Mouse (Mus musculus): Measurements from ENCODE around the gene Sgtb.

Gene Sgtb

GRCm38 (mm10) chr13:104109288-104109815, at the start of gene Sgtb, which contains the start of gene Nln:
Gene Sgtb (plus strand): TSS chr13:104109741.
Gene Nln (minus strand): TSS chr13:104109614.
- peak; percentile 73 to 82 for DNase-seq

- DNase-seq: no peak
Measured at GRCm38 (mm10) chr13:104060231-104060630, 49.3 kb upstream of the Sgtb start.

- no peak for DNase-seq
Measured at GRCm38 (mm10) chr13:104061975-104062750, 47.4 kb upstream of the Sgtb start.

- DNase-seq: no peak
Measured at GRCm38 (mm10) chr13:104063061-104063460, 46.5 kb upstream of the Sgtb start.

- DNase-seq: no peak
Measured at GRCm38 (mm10) chr13:104065649-104066347, 43.7 kb upstream of the Sgtb start.

GRCm38 (mm10) chr13:104069216-104069615, 40.3 kb upstream of the Sgtb start:
- DNase-seq: no peak

- DNase-seq: no peak
Measured at GRCm38 (mm10) chr13:104070703-104071102, 38.8 kb upstream of the Sgtb start.

GRCm38 (mm10) chr13:104072351-104072750, 37.2 kb upstream of the Sgtb start:
- no peak for DNase-seq

GRCm38 (mm10) chr13:104074230-104074629, 35.3 kb upstream of the Sgtb start:
- no peak for DNase-seq

- peak in 1 of 2 experiments; percentile 12 for DNase-seq
Measured at GRCm38 (mm10) chr13:104074731-104075130, 34.8 kb upstream of the Sgtb start.

- DNase-seq: no peak
Measured at GRCm38 (mm10) chr13:104076993-104077392, 32.5 kb upstream of the Sgtb start.

GRCm38 (mm10) chr13:104082504-104082903, 27.0 kb upstream of the Sgtb start:
- DNase-seq: no peak

GRCm38 (mm10) chr13:104084600-104084999, 24.9 kb upstream of the Sgtb start:
- DNase-seq: no peak

GRCm38 (mm10) chr13:104089387-104089786, 20.2 kb upstream of the Sgtb start:
- DNase-seq: peak; percentile 44 to 48

- no peak for DNase-seq
Measured at GRCm38 (mm10) chr13:104091734-104092133, 17.8 kb upstream of the Sgtb start.

GRCm38 (mm10) chr13:104094531-104095385, 14.8 kb upstream of the Sgtb start:
- DNase-seq: no peak

- no peak for DNase-seq
Measured at GRCm38 (mm10) chr13:104095955-104096354, 13.6 kb upstream of the Sgtb start.

GRCm38 (mm10) chr13:104097190-104097589, 12.4 kb upstream of the Sgtb start:
- DNase-seq: no peak

- DNase-seq: no peak
Measured at GRCm38 (mm10) chr13:104100416-104100815, 9.1 kb upstream of the Sgtb start.

- no peak for DNase-seq
Measured at GRCm38 (mm10) chr13:104101606-104102235, 7.8 kb upstream of the Sgtb start.

GRCm38 (mm10) chr13:104108651-104109287, 772 bp upstream of the Sgtb start:
- no peak for DNase-seq
